Mouse (Mus musculus) olfactory bulb, adult 2 months (tissue): ENCODE results near the gene Akip1. TPM values are rescaled to one million over a fixed set of nuclear protein-coding genes. Genes with fewer than 3 reads are reported as not detected.
A peak's percentile ranks its signal among the peaks of the same experiment; 100 is the strongest.

ENCODE experiments used
- H3K27ac ChIP-seq: fragments of 200-500 bp; 2 replicates; pipeline ENCODE4 v1.5.1; 2012; ENCODE audit warnings: low read depth, low read length; ENCODE audit not compliant: insufficient read depth
- H3K4me1 ChIP-seq: fragments of 200-500 bp; 2 replicates; pipeline ENCODE4 v1.6.1; 2012; ENCODE audit warnings: low read length; ENCODE audit not compliant: control insufficient read depth, insufficient read depth
- H3K4me3 ChIP-seq: fragments of 200-500 bp; 2 replicates; pipeline ENCODE4 v1.5.1; 2012; ENCODE audit warnings: mild to moderate bottlenecking, low read depth, low read length, moderate library complexity; ENCODE audit not compliant: insufficient read depth
- CTCF ChIP-seq: fragments of 200-500 bp; IDR thresholded peaks from 2 replicates; pipeline ENCODE4 v1.5.1; 2012; ENCODE audit warnings: low read depth, mild to moderate bottlenecking, low read length, moderate library complexity; ENCODE audit not compliant: insufficient read depth
- POLR2A ChIP-seq: fragments of 200-500 bp; IDR thresholded peaks from 2 replicates; pipeline ENCODE4 v1.6.1; 2012; ENCODE audit warnings: mild to moderate bottlenecking, low read depth, low read length, moderate library complexity; ENCODE audit not compliant: insufficient read depth
- WGBS: fragments of 180-500 bp; shearing (Covaris S2); methylation state at CpG from one replicate; pipeline ENCODE4 v1.1.7; 2018; 5-methylcytosine and 5-hydroxymethylcytosine counted together
- polyA plus RNA-seq: library from polyadenylated mRNA; stranded (reverse); fragments of >200 nt; gene quantifications from 2 replicates; pipeline ENCODE4 v1.2.4, GENCODE M21; 2012; ENCODE audit warnings: low replicate concordance; ENCODE audit not compliant: missing spikeins, insufficient read depth, insufficient read length

Gene Akip1
- polyA plus RNA-seq, 1 experiment: not detected

GRCm38 (mm10) chr7:109674944-109675628, 28.4 kb upstream of the Akip1 start:
- Histone ChIP-seq H3K27ac (peak overlapping the region; percentile 63), H3K4me3 (no peak overlapping the region), H3K4me1 (peaks cover 5% of the 10 kb centered on the region; the same call in 1 of the 2 replicates)
- 26% methylated on average over 4 of the region's 4 CpGs for WGBS
- TF ChIP-seq POLR2A: no peak
- TF ChIP-seq CTCF: no peak

GRCm38 (mm10) chr7:109680284-109680683, 23.2 kb upstream of the Akip1 start:
- no peak for TF ChIP-seq CTCF
- TF ChIP-seq POLR2A: no peak
- 86% methylated on average over 2 of the region's 2 CpGs for WGBS

DNA sequence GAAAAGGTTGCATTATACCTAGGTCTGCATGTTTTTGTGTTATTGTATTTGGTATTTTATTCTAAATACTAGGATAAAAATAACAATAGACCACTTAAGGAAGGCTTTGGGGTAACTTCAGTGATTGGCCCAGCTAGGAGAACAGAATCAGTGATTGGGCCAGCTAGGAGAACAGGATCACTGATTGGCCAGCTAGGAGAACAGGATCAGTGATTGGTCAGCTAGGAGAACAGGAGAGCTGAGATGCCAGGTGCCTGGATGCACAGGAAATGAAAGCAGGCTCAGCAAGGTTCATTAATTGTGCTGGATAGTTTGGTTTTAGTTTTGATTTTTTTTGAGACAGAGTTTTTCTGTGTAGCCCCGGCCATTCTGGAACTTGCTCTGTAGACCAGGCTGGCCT, 22.6 kb upstream of the Akip1 start:
- TF ChIP-seq POLR2A (no peak), CTCF (no peak)
- no peak overlapping the region for H3K4me3 ChIP-seq
- 100% methylated on average over 1 of the region's 1 CpGs for WGBS
- no peak overlapping the region for H3K27ac ChIP-seq
- H3K4me1 ChIP-seq: no peaks in the 10 kb centered on the region

More at GRCm38 (mm10) chr7:109680284-109680683, 23.2 kb upstream of the Akip1 start:
- Histone ChIP-seq H3K4me1 (no peaks in the 10 kb centered on the region), H3K4me3 (no peak overlapping the region), H3K27ac (no peak overlapping the region)

DNA sequence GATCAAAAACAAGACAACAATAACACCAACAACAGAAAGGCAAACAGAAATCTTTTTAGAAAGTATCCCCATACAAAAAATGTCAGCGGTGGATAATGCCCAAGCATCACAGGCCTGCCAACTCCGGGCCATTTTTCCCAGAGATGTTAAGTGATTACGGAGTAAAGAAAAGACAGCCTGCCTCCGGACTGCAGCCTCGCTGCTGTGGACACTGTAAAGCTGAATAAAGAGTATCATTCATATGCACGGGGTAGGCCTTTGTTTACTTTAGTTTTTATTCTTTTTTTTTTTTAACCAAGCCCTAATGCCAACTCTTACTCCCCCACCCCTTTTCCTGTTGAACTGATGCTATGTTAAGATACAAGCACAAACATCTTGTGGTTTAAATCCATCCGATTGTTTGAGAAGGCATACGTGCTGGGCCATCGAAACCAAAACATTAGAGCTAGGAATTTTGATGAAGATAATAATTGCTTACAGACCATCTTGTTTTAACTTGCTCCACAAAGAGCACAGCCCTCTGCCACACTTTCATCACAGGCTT, 16.8 kb upstream of the Akip1 start:
- TF ChIP-seq POLR2A: no peak
- no peak for TF ChIP-seq CTCF
- Histone ChIP-seq H3K4me1 (no peaks in the 10 kb centered on the region), H3K27ac (no peak overlapping the region), H3K4me3 (no peak overlapping the region)
- 52% methylated on average over 9 of the region's 9 CpGs for WGBS

- WGBS: 94% methylated on average over 3 of the region's 3 CpGs
Observed at GRCm38 (mm10) chr7:109690101-109690500, 13.4 kb upstream of the Akip1 start.

DNA sequence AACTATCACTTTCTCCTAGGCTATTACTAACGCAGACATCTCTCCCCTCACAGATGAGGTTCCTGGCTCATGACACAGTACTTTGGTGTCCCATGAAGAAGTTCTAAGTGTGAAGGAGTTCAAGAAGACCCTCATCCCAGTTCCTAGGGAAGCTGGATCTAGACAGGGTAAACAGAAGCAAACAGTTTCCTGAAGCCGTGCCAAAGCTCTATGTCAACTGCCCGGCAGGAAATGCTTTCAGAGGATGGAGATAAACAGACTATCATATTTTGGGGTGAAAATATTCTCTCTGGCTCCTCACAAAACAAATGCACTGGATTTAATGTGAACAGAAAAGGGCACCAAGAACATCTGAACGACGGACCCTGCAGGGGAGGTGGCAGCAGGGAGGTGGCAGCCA, 12.5 kb upstream of the Akip1 start:
- Histone ChIP-seq H3K4me3 (no peak overlapping the region), H3K27ac (no peak overlapping the region), H3K4me1 (no peaks in the 10 kb centered on the region)
- WGBS: 83% methylated on average over 5 of the region's 5 CpGs
- TF ChIP-seq CTCF: no peak
- no peak for TF ChIP-seq POLR2A

More at GRCm38 (mm10) chr7:109690101-109690500, 13.4 kb upstream of the Akip1 start:
- TF ChIP-seq POLR2A (no peak), CTCF (no peak)
- no peaks in the 10 kb centered on the region for H3K4me1 ChIP-seq
- H3K27ac ChIP-seq: no peak overlapping the region
- H3K4me3 ChIP-seq: no peak overlapping the region

GRCm38 (mm10) chr7:109694576-109695338, 8.7 kb upstream of the Akip1 start:
- no peaks in the 10 kb centered on the region for H3K4me1 ChIP-seq
- H3K27ac ChIP-seq: no peak overlapping the region
- 87% methylated on average over 13 of the region's 13 CpGs for WGBS
- TF ChIP-seq CTCF: no peak
- no peak for TF ChIP-seq POLR2A
- H3K4me3 ChIP-seq: no peak overlapping the region

DNA sequence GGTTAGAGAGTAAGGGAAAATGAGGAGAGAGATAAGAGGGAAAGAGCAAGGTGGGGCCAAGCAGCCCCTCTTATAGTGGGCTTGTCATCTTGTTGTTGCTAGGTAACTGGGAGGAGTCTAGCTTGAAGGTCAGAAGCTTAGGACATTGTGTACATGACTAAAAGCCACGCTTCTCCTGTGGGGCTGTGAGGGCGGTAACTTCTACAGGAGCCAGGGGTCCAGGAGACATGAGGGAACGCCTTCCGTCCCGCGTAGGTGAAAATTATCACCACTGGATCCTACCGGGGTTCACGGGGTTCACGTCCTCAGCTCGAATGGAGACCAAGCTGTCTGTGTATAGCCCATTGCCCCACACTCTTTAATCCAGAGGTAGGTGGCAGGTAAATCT, 8.2 kb upstream of the Akip1 start:
- H3K27ac ChIP-seq: no peak overlapping the region
- H3K4me1 ChIP-seq: no peaks in the 10 kb centered on the region
- WGBS: 93% methylated on average over 10 of the region's 10 CpGs
- no peak overlapping the region for H3K4me3 ChIP-seq
- TF ChIP-seq CTCF (no peak), POLR2A (no peak)

DNA sequence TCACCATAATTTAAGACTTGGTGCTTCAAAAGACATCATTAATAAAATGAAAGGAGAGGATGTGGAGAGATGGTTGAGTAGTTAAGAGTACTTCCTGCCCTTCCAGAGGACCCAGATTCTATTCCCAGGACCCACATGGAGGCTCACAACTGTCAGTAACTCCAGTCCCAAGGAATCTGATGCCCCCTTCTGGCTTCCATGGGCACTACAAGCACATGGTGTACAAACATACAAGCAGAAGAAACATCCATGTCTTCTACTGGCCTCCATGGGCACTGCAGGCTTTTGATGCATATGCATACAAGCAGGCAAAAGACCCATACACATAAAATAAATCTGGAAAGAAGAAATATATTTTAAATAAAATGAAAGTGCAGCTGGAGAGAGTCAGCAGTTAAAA, 3.3 kb upstream of the Akip1 start:
- H3K27ac ChIP-seq: no peak overlapping the region
- no peak overlapping the region for H3K4me3 ChIP-seq
- no peak for TF ChIP-seq POLR2A
- no peak for TF ChIP-seq CTCF
- H3K4me1 ChIP-seq: peaks cover 4% of the 10 kb centered on the region
